Mouse (Mus musculus) midbrain, embryonic 13.5 days (tissue): ENCODE results near the gene Nkx2-2. TPM values are rescaled to one million over a fixed set of nuclear protein-coding genes. Genes with fewer than 3 reads are reported as not detected.
"Not testable (repeated sequence)": the region's sequence is repeated elsewhere in the genome, so short reads cannot be mapped to it uniquely, and the experiment has no call there.

Source experiments
- ATAC-seq: fragments of 200-750 bp; cut with Nextera tagmentation; 2 replicates; pipeline ENCODE4 v1.8.0; 2017; ENCODE audit warnings: mild to moderate bottlenecking, moderate TSS enrichment, moderate library complexity
- H3K27ac ChIP-seq: fragments of 300-500 bp; sonication (generic); 2 replicates; pipeline ENCODE4 v1.5.1; 2015; ENCODE audit warnings: inconsistent platforms, mild to moderate bottlenecking, moderate library complexity
- H3K27me3 ChIP-seq: fragments of 300-500 bp; sonication (generic); 2 replicates; pipeline ENCODE4 v1.6.1; 2015; ENCODE audit warnings: mild to moderate bottlenecking, inconsistent platforms
- H3K36me3 ChIP-seq: fragments of 300-500 bp; sonication (generic); 2 replicates; pipeline ENCODE4 v1.6.1; 2015; ENCODE audit warnings: mild to moderate bottlenecking, inconsistent platforms
- H3K4me1 ChIP-seq: fragments of 300-500 bp; sonication (generic); replicated peaks from 2 replicates; pipeline ENCODE4 v1.6.1; 2015; ENCODE audit warnings: inconsistent platforms
- H3K4me2 ChIP-seq: fragments of 300-500 bp; sonication (generic); replicated peaks from 2 replicates; pipeline ENCODE4 v1.6.1; 2015; ENCODE audit warnings: moderate library complexity, mild to moderate bottlenecking, inconsistent platforms
- H3K4me3 ChIP-seq: fragments of 300-500 bp; sonication (generic); replicated peaks from 2 replicates; pipeline ENCODE4 v1.5.1; 2015; ENCODE audit warnings: mild to moderate bottlenecking, inconsistent platforms
- H3K9ac ChIP-seq: fragments of 300-500 bp; sonication (generic); replicated peaks from 2 replicates; pipeline ENCODE4 v1.6.1; 2015; ENCODE audit warnings: mild to moderate bottlenecking, inconsistent platforms
- H3K9me3 ChIP-seq: fragments of 300-500 bp; sonication (generic); 2 replicates; pipeline ENCODE4 v1.6.1; 2016; ENCODE audit warnings: mild to moderate bottlenecking, inconsistent platforms
- WGBS: fragments of 180-500 bp; shearing (Covaris S2); methylation state at CpG from one replicate; pipeline ENCODE4 v1.1.7; 2015; 5-methylcytosine and 5-hydroxymethylcytosine counted together
- polyA plus RNA-seq: library from polyadenylated mRNA; unstranded; fragments of >200 nt; fragmentation: Nextera tagmentation; extraction: Ambion mirVana; gene quantifications from 2 replicates; pipeline ENCODE4 v1.2.1, GENCODE M21; 2015

The Nkx2-2 gene
- polyA plus RNA-seq, 1 experiment from 2014 or later = 8.7 TPM

DNA sequence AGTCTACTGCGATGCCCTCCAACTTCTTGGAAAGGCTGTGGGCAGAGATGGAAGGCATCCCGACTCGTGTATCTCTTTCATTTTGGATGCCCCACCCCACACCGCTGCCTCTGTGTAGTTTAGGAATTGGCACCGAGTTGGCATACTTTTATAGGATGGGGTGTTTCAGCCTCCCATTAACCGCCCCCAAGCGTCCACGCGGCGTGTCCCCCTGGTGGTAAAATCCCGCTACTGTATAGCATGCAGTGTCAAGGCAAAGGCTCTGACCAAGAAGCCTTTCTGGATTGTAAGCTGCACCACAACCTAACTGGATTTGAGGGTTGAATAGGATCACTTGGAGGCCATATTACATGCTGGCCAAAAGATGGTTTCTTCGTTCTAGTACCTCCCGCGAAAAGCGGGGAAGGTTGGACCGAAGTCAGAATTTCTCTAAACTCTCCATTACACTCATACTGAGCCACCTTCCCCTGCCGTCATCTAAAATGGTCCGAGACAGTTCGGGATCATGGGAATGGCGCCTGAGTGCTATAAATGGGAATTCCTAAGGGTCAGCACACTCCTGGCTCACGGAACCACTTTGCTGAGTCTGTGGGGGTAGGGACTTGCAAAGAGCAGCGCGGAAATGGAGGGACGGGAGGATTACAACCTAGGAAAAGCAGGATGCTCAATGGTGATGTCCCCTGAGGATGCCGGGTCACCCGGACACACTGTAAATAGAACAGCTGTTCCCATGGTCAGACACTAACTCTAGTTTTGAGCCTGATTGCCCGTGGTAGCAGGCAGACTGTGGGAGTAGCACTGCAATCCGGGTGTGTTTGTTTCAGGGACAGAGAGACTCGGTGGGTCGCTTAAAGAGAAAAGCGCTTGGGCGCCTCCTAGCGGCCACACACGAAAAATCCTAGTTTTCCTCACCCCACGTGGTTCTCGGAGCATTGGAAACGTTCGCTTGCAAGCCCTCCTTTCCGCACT, 15.7 kb downstream of the Nkx2-2 start:
- H3K36me3 ChIP-seq = no peaks in the 10 kb centered on the region
- H3K9me3 ChIP-seq = no peaks in the 10 kb centered on the region
- peak overlapping the region; percentile 19; the same call in 1 of the 2 replicates for H3K9ac ChIP-seq
- H3K27ac ChIP-seq = no peak overlapping the region
- H3K4me1 ChIP-seq = peaks cover 18% of the 10 kb centered on the region
- H3K27me3 ChIP-seq = peaks cover 92% of the 10 kb centered on the region
- peak overlapping the region; percentile 28 for H3K4me3 ChIP-seq
- peak overlapping the region; percentile 51 for H3K4me2 ChIP-seq
- peak; percentile 75 for ATAC-seq
- WGBS = 1% methylated on average over 39 of the region's 39 CpGs

DNA sequence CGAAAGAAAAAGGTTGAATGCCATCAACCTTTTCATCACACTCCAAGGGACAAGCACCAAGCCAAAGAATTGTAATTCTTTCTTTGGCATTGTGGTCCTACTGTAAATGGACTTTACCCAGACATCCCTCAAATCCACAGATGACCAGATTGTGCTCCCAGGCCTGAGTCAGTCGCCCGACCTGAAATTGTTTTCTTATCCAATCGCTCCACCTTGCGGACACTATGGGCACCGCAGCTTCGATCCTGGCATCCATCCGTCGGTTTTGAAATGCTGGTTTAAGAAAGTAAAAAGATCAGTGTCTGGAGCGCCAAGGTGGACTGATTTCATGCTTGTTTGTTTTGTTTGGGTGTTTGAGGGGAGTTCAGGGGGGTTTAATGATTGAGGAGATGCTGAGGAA, 16.4 kb downstream of the Nkx2-2 start:
- no peaks in the 10 kb centered on the region for H3K36me3 ChIP-seq
- H3K9me3 ChIP-seq = no peaks in the 10 kb centered on the region
- H3K27me3 ChIP-seq = peaks cover 92% of the 10 kb centered on the region
- no peak overlapping the region for H3K9ac ChIP-seq
- no peak overlapping the region for H3K27ac ChIP-seq
- WGBS = 9% methylated on average over 10 of the region's 10 CpGs
- peak overlapping the region; percentile 51 for H3K4me2 ChIP-seq
- ATAC-seq = no peak
- H3K4me1 ChIP-seq = peaks cover 18% of the 10 kb centered on the region
- no peak overlapping the region for H3K4me3 ChIP-seq

DNA sequence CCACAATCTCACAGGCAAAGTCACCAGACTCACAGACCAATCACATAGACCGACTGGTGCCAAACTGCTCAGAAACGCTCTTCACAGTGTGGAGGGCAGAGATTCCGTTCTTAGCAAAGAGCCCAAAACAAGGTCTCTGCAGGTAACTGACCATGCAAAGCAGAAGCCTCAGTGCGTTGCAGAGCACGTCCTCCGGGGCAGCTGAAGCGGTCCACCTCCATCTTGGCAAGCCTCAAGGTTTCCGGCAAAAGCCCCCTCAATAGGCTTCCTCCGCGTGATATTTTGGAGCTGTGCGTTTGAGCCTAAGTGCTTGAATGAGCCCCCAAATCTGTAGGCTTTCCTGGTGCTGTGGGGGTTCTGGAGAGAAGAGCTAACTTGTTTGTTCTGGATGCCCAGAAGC, 18.7 kb downstream of the Nkx2-2 start:
- Histone ChIP-seq H3K27me3 (peaks cover 71% of the 10 kb centered on the region), H3K9me3 (no peaks in the 10 kb centered on the region)

DNA sequence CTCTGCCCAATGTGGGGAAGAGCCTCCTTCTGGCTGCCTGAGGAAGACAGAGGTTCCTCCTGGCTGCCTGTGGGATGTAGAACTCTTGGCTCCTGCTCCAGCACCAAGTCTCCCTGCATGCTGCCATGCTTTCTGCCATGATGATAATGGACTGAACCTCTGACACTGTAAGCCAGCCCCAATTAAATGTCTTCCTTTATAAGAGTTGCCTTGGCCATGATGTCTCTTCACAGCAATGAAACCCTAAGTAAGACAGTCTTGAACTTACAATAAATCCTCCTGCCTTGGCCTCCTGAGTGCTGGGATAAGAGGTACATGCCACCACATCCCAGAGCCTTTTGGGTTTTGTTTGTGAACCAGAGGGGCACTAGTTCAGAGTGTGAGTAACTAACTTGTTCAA, 20.3 kb downstream of the Nkx2-2 start:
- peaks cover 56% of the 10 kb centered on the region for H3K27me3 ChIP-seq
- H3K9ac ChIP-seq = no peak overlapping the region
- H3K4me2 ChIP-seq = no peak overlapping the region
- no peak overlapping the region for H3K27ac ChIP-seq
- H3K4me1 ChIP-seq = peaks cover 9% of the 10 kb centered on the region
- no peak overlapping the region for H3K4me3 ChIP-seq
- no peak for ATAC-seq
- H3K36me3 ChIP-seq = no peaks in the 10 kb centered on the region
- no peaks in the 10 kb centered on the region for H3K9me3 ChIP-seq

More for the DNA sequence above, 18.7 kb downstream of the Nkx2-2 start:
- H3K4me1 ChIP-seq = peaks cover 10% of the 10 kb centered on the region
- H3K36me3 ChIP-seq = no peaks in the 10 kb centered on the region
- no peak for ATAC-seq
- 87% methylated on average over 11 of the region's 11 CpGs for whole genome bisulfite sequencing
- H3K4me3 ChIP-seq = no peak overlapping the region
- no peak overlapping the region for H3K4me2 ChIP-seq
- no peak overlapping the region for H3K27ac ChIP-seq
- no peak overlapping the region for H3K9ac ChIP-seq

DNA sequence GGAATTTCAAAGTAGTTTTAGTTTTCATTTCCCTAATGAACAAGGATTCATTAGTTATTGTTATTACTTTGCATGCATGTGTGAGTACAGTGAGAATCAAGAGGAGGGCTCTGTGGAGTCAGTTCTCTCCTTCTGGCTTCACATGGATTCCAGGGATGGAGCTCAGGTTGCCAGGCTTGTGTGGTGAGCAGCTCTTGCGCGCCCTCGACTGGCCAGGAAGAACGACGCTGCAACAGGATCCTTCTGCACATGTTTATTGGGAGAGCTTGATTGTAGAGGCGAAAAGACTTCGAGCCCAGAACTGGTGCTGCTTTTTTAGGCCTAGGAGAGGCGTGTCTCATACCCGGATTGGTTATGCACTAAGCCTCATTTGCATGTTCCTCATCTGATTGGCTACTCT, 23.5 kb downstream of the Nkx2-2 start:
- H3K4me3 ChIP-seq, H3K9ac ChIP-seq, H3K27ac ChIP-seq, H3K4me1 ChIP-seq, H3K9me3 ChIP-seq, H3K4me2 ChIP-seq, H3K36me3 ChIP-seq, ATAC-seq: not testable (repeated sequence)
- WGBS = 87% methylated on average over 9 of the region's 9 CpGs
- peaks cover 38% of the 10 kb centered on the region for H3K27me3 ChIP-seq

DNA sequence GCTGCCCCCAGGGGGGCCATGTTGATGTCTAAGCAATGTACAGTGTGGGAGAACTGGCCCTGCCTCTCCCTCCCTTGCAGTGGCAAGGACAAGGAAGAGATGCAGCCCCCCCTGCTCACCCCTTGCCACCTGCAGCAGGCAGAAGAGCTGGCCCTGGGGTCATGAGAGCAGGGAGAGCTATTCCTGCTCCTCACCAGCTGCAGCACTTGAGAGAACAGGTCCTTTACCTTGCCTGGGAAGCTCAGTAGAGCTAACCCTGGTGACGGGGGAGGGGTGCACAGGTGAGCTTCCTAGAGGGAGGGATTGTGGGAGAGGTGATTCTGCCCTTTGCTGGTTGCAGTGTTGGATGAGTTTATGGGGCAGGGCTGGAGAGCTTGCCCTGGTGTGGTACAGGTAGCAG, 28.2 kb downstream of the Nkx2-2 start:
- no peak overlapping the region for H3K4me3 ChIP-seq
- H3K9ac ChIP-seq = no peak overlapping the region
- no peak for ATAC-seq
- WGBS = 100% methylated on average over 1 of the region's 1 CpGs
- no peak overlapping the region for H3K4me2 ChIP-seq
- no peak overlapping the region for H3K27ac ChIP-seq
- H3K36me3 ChIP-seq = no peaks in the 10 kb centered on the region
- no peaks in the 10 kb centered on the region for H3K9me3 ChIP-seq
- no peaks in the 10 kb centered on the region for H3K4me1 ChIP-seq
- H3K27me3 ChIP-seq = peaks cover 11% of the 10 kb centered on the region

DNA sequence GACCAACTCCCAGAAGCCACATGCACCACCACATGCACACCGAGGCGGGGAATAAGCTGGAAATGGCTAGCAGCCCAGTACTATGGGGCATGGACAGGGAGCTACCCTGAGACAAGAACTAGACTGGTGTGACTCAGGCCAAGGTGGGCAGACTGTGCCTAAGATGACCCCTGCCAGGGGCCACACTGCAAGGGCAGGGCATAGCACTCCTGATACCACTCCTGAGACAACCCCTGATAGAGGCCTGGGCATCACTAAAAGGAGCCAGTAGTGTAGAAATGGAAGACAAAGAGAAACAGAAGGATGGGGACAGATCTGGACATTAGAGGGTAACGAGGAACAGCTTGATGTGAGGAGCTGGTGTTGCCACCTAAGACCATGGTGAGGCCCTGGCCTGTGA, 28.7 kb downstream of the Nkx2-2 start:
- H3K9me3 ChIP-seq = no peaks in the 10 kb centered on the region
- no peak overlapping the region for H3K4me2 ChIP-seq
- H3K27me3 ChIP-seq = peaks cover 11% of the 10 kb centered on the region
- no peaks in the 10 kb centered on the region for H3K36me3 ChIP-seq
- H3K27ac ChIP-seq = no peak overlapping the region
- H3K9ac ChIP-seq = no peak overlapping the region
- H3K4me1 ChIP-seq = no peaks in the 10 kb centered on the region
- H3K4me3 ChIP-seq = no peak overlapping the region
- WGBS = 80% methylated on average over 3 of the region's 3 CpGs
- no peak for ATAC-seq

DNA sequence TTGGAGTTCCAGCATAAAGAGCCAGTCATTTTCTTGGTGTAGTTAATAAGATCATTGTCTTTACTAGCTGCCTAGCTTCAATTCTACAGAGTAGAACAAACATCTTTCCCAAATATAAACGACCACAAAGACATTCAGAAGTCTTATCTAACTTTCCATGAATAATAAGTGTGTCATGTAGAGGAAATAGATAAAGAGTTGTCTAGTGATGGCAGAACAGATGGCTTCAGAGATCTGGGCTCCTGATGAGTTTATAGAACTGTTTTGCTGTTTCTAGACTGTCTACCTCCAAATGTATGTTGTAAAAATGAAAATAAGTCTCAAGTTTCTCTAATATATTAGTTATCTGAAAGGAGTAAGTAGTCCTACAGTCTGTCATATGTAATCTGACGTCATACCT, 41.5 kb downstream of the Nkx2-2 start:
- 71% methylated on average over 2 of the region's 2 CpGs for WGBS
- no peak overlapping the region for H3K4me2 ChIP-seq
- H3K27ac ChIP-seq = no peak overlapping the region
- no peaks in the 10 kb centered on the region for H3K9me3 ChIP-seq
- H3K4me3 ChIP-seq = no peak overlapping the region
- no peak for ATAC-seq
- H3K4me1 ChIP-seq = no peaks in the 10 kb centered on the region
- H3K9ac ChIP-seq = no peak overlapping the region
- no peaks in the 10 kb centered on the region for H3K27me3 ChIP-seq
- no peaks in the 10 kb centered on the region for H3K36me3 ChIP-seq

Other genes with a start within 250 kb of the Nkx2-2 start
- 78.8 and 85.7 TPM in 2 replicates for gene Xrn2, start 181.2 kb downstream of the Nkx2-2 start, polyA plus RNA-seq
- gene Nkx2-4, start 108.8 kb downstream of the Nkx2-2 start, polyA plus RNA-seq = 0.77 and 1.7 TPM in 2 replicates
- 0.05 TPM in 1 of 2 replicates, not detected in the other for gene Pax1, start 167.7 kb upstream of the Nkx2-2 start, polyA plus RNA-seq